Mouse (Mus musculus): ENCODE measurements around the gene Brms1.

Gene Brms1

DNA sequence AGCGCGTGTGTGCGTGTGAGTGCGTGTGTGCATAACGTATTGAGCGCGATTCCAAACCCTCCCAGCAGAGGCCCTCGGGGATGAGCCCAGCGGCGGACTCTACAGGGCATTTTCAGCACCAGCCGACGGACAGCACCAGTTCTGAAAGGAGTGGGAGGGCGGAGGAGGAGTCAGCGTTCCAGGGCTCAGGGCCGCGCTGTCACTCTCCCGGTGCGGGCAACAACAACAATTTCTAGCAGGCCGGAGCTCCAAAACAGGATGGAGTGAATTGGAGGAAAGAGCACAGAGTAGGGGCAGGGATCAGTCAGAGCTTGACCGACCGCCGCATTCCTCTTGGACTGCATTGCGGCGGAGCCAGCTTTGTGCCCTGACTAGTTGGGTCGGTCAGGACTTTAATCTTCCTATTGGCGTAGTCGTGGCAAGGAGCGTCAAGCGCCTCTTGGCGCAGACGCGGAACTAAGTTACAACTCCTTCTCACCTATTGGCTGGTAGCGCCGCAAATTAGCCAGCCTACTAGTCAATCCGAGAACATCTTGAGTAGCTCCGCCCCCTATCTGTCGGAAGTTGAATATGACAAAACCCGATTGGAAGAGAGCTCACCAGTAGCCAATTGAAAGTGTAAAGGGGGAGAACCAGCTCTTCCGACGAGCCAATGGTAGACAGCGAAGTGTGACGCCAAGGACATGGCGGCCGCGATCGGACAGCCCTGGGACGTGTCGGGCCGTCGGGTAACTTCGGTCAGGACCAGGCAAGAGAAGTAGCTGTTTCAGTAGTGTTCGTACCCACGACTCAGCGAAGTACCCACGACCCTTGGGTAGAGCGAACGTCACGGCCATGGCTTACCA lies 47.0 kb downstream of the Brms1 start, which contains the start of gene Yif1a:
Gene Yif1a (plus strand): TSS at position 655 of the 845 bp plus-strand sequence.
- DNase-seq (ENCODE audit: low spot score in 2 of 2) = peak; percentile 87 to 91

DNA sequence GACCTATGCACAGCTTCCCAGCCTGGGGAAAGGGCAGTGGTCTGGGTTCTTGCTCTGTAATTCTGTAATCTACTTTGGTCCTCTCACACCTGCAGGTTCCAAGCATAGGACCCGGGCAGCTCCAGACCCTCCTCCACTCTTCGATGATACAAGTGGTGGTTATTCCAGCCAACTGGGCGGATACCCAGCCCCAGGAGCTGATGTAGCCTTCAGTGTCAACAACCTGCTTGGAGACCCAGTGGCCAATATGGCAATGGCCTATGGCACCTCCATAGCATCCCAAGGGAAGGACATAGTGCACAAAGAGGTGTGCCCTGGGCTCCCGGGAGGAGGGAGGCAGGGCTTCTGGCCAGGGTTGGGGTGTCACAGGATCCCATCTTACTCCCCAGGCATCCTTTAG lies 48.2 kb downstream of the Brms1 start:
- no peak for DNase-seq (ENCODE audit: low spot score in 2 of 2)

DNA sequence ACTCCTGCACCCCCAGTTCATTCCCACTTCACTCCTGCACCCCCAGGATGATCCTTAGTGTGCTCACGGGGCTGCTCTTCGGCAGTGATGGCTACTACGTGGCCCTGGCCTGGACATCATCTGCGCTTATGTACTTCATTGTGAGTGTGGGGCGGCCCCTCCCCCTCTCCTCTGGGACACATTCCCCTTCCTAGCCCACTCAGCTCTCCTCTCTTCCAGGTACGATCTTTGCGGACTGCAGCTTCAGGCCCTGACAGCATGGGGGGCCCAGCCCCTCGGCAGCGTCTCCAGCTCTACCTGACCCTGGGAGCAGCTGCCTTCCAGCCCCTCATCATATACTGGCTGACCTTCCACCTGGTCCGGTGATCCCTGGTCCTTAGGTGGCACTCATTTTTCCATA lies 50.9 kb downstream of the Brms1 start:
- DNase-seq (ENCODE audit: low spot score in 2 of 2) = no peak

DNA sequence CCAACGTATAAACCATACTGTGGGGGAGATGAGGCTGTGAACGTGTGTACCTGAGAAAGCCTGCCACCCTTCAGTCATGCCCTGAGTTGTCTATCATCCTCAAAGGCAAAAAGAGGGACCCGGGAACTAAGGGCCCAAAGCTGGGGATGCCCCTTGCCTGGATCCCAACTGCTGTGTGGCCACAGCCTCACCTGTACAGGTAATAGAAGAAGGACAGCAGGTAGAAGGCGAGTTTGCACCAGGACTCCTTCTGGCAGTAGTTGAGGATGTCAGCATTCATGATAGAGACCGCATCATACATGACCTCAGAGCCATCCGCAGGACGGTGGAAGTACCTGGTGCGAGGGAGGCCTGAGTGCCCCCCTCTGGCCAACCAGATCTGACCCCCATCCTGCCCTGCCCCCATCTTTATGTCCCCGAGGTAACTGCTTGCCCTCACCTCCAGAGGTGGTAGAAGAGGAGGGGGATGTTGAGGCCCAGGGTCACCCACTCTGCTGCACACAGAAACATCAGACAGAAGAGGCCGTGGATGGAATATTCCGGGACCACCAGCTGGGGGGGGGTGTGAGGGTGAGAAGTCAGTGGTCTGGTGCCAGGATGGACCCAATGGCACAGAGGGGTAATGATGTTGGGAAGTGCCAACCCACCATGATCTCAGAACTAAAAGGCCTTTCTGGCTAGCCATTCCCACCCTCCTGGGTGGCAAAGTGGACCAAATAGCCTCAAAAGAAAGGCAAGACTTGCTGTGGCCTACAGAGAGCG lies 52.5 kb downstream of the Brms1 start:
- DNase-seq (ENCODE audit: low spot score in 2 of 2) = no peak

DNA sequence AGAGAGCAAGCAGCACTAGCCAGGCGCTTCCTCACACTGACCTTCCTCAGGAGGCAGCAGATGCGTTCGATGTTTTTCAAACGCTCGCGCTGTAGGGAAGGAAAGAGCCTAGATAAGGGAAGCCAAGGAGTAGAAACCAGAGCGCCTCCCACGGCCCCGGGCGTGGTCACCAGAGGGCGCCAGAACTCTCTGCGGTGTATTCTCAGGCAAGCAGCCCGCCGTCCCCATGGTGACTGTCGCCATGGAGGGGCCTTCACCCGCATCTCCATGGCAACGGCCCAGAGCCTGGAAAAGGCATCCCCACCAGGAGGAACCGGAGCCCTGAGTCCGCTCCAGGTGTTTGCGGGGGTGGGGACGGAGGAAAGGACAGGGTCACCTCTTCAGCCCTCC lies 53.1 kb downstream of the Brms1 start:
- peak; percentile 83 to 87 for DNase-seq (ENCODE audit: low spot score in 2 of 2)

DNA sequence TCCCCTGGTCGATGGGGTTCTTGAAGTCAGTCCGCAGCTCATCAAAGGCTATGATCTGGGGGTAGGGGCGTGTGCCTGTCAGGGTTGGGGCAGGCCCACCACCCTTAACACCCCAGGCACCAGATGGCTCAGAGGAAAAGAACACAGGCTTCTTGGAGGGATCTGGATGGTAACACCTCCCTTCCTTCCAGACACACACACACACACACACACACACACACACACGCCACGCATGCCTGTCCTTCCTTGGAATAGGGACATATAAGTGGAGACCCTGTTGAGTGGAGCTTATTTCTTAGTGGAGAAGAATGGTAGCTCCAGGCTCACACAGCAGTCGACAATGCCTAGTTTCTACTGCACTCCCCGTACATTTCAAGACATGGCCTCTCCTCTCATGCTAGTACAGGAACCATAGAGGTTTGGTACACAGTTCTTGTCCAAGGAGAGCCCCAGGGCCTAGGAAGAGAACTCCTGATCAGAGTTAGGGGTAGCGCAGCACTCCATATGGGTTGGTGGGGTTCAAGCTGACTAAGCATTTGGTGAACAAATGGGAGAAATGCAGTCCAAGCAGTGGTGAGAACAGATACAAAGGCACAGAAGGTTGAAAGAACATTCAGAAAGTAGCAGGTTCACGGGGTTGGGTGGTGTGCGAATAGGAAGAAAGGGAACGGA lies 53.7 kb downstream of the Brms1 start:
- DNase-seq (ENCODE audit: low spot score in 2 of 2) = no peak

DNA sequence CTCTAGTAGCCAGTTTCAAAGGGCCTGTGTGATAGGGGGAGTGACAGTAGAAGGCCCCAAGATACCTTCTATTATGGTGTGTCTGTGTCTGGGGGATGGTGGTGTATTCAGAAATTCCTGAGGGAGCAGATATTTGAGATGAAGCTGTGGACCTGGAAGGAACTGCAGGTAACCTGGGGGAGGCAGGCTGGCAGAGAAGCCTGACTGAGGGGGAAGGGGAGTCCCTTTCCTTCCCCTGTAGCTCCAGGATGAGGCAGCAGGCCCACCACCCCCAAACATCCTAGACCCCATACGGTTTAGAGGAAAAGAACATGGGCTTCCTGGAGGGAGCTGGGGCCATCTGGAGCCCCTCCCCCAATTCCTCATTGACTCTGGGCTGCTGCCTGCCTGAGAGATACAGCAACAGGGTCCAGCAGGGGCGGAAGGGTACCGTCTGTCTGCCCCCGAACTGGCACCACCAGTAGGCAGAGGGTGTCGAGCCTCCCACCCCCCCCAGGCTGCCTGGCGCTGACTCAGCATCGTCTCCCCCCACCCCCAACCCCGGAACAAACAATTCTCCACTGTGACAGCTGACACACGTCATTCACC lies 54.8 kb downstream of the Brms1 start:
- no peak for DNase-seq (ENCODE audit: low spot score in 2 of 2)

DNA sequence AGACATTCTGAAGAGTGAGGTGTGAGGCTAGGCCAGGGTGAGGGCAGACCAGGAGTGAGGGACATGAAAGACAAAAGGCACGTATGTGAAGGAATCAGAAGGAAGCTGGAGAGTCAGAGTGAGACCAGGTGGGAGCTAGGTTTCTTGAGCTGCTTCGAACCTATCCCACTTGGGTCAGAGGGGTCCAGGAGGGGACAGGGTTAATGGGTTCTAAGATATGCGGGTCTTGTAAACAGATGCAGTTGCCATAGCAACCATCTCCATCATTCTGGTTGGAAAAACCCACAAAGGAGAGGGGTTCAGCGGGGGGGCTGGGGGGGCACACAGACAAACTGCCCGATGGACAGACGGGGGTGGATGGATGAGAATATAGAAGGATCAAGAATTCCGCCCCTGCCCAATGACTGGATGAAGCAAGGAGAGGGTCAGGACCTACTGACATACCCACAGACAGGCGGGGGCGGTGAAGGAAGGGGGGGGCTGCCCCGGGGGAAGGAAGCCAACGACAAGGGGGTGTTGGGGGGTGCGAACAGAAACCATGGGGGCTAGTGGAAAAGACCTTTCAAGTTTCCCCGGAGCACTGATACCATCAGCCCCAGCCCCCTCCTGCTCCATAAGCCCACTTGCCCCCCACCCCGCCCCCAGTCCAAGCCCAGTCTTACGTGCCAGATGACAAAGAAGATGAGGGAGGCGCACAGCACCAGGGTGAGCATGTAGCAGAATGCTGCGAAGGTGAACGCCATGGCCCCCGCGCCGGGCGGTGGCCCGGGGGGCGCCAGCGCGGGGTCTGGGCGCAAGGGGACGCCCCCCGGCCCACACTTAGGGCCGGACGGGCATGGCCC lies 56.6 kb downstream of the Brms1 start:
- DNase-seq (ENCODE audit: low spot score in 2 of 2) = no peak

DNA sequence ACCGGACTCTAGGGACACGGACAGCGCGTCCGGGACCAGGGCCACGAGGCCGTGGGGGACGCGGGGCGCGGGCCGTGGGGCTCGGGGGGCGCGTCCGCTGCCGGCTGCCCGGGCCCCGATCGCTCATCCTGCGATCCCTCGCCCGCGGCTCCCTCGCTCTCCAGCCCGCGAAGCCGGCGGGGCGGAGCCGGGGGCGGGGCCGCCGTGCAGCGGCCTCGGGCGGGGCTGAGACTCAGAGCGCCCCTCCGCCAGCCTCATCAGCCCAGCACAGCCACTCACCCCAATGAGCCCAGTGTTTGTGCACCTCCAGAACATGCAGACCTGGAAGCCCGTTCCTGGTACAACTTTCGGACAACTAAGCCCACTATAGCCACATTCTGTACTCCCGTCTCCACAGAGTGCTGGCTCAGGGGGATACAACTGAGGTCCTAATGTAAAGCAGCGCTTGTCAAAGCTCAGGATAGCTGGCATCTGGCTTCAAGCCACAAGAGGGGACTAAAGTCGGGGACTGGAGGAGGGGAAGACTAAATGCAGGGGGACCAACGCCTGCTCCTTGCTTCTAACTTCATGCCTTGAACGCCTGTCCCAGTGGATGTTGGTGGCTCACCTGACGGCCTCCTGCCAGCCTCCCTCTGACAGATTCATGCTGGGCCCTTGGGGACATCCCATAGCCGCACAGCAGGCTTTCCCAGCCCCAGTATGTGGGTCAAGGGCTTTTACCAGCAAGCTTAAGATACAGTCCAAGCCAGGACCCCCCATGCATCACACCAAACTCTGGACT lies 57.4 kb downstream of the Brms1 start, which contains the start of gene Cnih2:
Gene Cnih2 (minus strand): TSS at position 159 of the 781 bp plus-strand sequence.
- peak; percentile 38 to 41 for DNase-seq (ENCODE audit: low spot score in 2 of 2)

All from urinary bladder, postnatal 36 days (tissue).